Mouse (Mus musculus) stomach, postnatal 0 days (tissue): ENCODE results near the gene Efl1.

Source experiments
- CTCF ChIP-seq: IDR thresholded peaks from 2 replicates; pipeline ENCODE4 v1.5.1; 2016; ENCODE audit warnings: antibody characterized with exemption, low read depth, mild to moderate bottlenecking, moderate library complexity
- EP300 ChIP-seq: optimal IDR thresholded peaks from 2 replicates; pipeline ENCODE3; 2016; ENCODE audit warnings: antibody characterized with exemption

- TF ChIP-seq EP300 (no peak), CTCF (no peak)
Observed at GRCm38 (mm10) chr7:82720906-82721305, 72.5 kb downstream of the Efl1 start.
